Mouse (Mus musculus): ENCODE measurements around the gene Gpalpp1.

The Gpalpp1 gene

GRCm38 (mm10) chr14:76110396-76111221 lies at the start of gene Gpalpp1, which contains the start of gene Nufip1:
Gene Gpalpp1 (minus strand): TSS chr14:76110760.
Gene Nufip1 (plus strand): TSS chr14:76110891.
- peak; percentile 96 for DNase-seq (ENCODE audit: low read depth, low spot score)

- DNase-seq (ENCODE audit: low read depth, low spot score): no peak
These were observed 47.7 kb upstream of the Gpalpp1 start for GRCm38 (mm10) chr14:76158192-76158785.

GRCm38 (mm10) chr14:76153828-76154227 lies 43.3 kb upstream of the Gpalpp1 start:
- DNase-seq (ENCODE audit: low read depth, low spot score): no peak

- DNase-seq (ENCODE audit: low read depth, low spot score): no peak
These were observed 42.6 kb upstream of the Gpalpp1 start for GRCm38 (mm10) chr14:76153003-76153675.

GRCm38 (mm10) chr14:76152162-76153002 lies 41.8 kb upstream of the Gpalpp1 start:
- peak; percentile 95 for DNase-seq (ENCODE audit: low read depth, low spot score)

- DNase-seq (ENCODE audit: low read depth, low spot score): no peak
These were observed 41.2 kb upstream of the Gpalpp1 start for GRCm38 (mm10) chr14:76151820-76152161.

GRCm38 (mm10) chr14:76151011-76151410 lies 40.5 kb upstream of the Gpalpp1 start:
- no peak for DNase-seq (ENCODE audit: low read depth, low spot score)

- DNase-seq (ENCODE audit: low read depth, low spot score): no peak
These were observed 39.9 kb upstream of the Gpalpp1 start for GRCm38 (mm10) chr14:76150499-76150898.

GRCm38 (mm10) chr14:76149531-76150179 lies 39.1 kb upstream of the Gpalpp1 start:
- DNase-seq (ENCODE audit: low read depth, low spot score): peak; percentile 14

GRCm38 (mm10) chr14:76148294-76148693 lies 37.7 kb upstream of the Gpalpp1 start:
- DNase-seq (ENCODE audit: low read depth, low spot score): peak; percentile 67

- no peak for DNase-seq (ENCODE audit: low read depth, low spot score)
These were observed 36.5 kb upstream of the Gpalpp1 start for GRCm38 (mm10) chr14:76147061-76147460.

- no peak for DNase-seq (ENCODE audit: low read depth, low spot score)
These were observed 35.3 kb upstream of the Gpalpp1 start for GRCm38 (mm10) chr14:76145868-76146267.

- DNase-seq (ENCODE audit: low read depth, low spot score): no peak
These were observed 34.7 kb upstream of the Gpalpp1 start for GRCm38 (mm10) chr14:76145248-76145647.

- DNase-seq (ENCODE audit: low read depth, low spot score): no peak
These were observed 24.4 kb upstream of the Gpalpp1 start for GRCm38 (mm10) chr14:76134975-76135374.

- DNase-seq (ENCODE audit: low read depth, low spot score): no peak
These were observed 17.6 kb upstream of the Gpalpp1 start for GRCm38 (mm10) chr14:76128174-76128573.

GRCm38 (mm10) chr14:76127311-76127710 lies 16.8 kb upstream of the Gpalpp1 start:
- no peak for DNase-seq (ENCODE audit: low read depth, low spot score)

- DNase-seq (ENCODE audit: low read depth, low spot score): no peak
These were observed 12.1 kb upstream of the Gpalpp1 start for GRCm38 (mm10) chr14:76122663-76123058.

- DNase-seq (ENCODE audit: low read depth, low spot score): peak; percentile 42
These were observed 11.5 kb upstream of the Gpalpp1 start for GRCm38 (mm10) chr14:76121901-76122662.

- no peak for DNase-seq (ENCODE audit: low read depth, low spot score)
These were observed 9.9 kb upstream of the Gpalpp1 start for GRCm38 (mm10) chr14:76120472-76120871.

- DNase-seq (ENCODE audit: low read depth, low spot score): peak; percentile 31
These were observed 8.4 kb upstream of the Gpalpp1 start for GRCm38 (mm10) chr14:76118963-76119362.

Measured in A20 (cell line).